Mouse (Mus musculus): ENCODE results near the gene Zfp617. TPM values are rescaled to one million over a fixed set of nuclear protein-coding genes. Genes with fewer than 3 reads are reported as not detected.

Gene Zfp617
- polyA plus RNA-seq, 1 experiment from 2014 or later: 20.8 TPM

DNA sequence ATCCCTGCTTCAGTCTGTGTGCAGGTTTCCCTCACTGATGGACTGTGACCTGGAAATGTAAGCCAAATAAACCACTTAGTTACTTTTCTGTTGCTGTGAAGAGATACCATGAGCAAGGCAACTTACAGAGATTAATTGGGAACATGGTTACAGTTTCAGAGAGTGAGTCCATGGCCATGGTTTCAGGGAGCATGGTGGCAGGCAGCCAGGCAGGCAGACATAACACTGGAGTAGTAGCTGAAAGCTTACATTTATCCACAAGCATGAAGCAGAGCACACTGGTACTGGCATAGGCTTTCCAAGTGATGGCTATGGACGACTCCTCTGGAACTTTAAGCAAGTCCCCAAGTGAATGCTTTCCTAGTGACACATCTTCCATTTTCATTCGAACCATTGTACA is 56.7 kb downstream of the Zfp617 start:
- Histone ChIP-seq H3K4me3 (replicated peaks; ENCODE audit: low read length) (no peak overlapping the region), H3K27ac (ENCODE audit: low read length) (no peak overlapping the region), H3K9ac (ENCODE audit: low read length) (no peak overlapping the region), H3K4me1 (ENCODE audit: control insufficient read depth, insufficient read depth, low read length) (no peaks in the 10 kb centered on the region), H3K27me3 (ENCODE audit: control insufficient read depth, insufficient read depth, low read length) (no peaks in the 10 kb centered on the region), H3K36me3 (ENCODE audit: control insufficient read depth, insufficient read depth, low read length) (peaks cover 26% of the 10 kb centered on the region), H3K4me2 (ENCODE audit: low read depth, low read length) (no peak overlapping the region), H3K9me3 (replicated peaks; ENCODE audit: control insufficient read depth, low read length) (peaks cover 16% of the 10 kb centered on the region; the same call in 1 of the 2 replicates)
- no peak for ATAC-seq (ENCODE audit: insufficient read depth, low FRiP score)
- WGBS: 86% methylated on average over 2 of the region's 2 CpGs

DNA sequence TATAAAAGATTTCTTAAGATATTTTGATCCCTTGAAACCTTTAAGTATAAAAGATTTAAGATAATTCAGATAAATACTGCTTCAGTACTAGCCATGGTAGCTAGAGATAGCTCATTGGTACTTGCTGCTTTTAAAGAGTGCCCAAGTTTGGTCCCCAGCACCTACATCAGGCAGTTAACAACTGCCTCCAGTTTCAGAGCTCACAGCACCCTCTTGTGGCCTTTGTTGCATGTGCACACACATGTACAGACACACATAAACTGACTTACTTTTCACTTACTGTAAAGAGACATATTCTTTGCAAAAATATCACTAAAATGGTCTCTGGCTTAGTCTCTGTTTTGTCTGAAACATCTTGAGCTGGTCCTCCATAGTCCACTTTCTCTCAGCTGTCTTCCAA is 58.0 kb downstream of the Zfp617 start:
- peaks cover 16% of the 10 kb centered on the region; the same call in 1 of the 2 replicates for H3K9me3 ChIP-seq (replicated peaks; ENCODE audit: control insufficient read depth, low read length)
- ATAC-seq (ENCODE audit: insufficient read depth, low FRiP score): no peak
- H3K4me2 ChIP-seq (ENCODE audit: low read depth, low read length): no peak overlapping the region
- H3K4me1 ChIP-seq (ENCODE audit: control insufficient read depth, insufficient read depth, low read length): no peaks in the 10 kb centered on the region
- no peak overlapping the region for H3K4me3 ChIP-seq (replicated peaks; ENCODE audit: low read length)
- H3K27me3 ChIP-seq (ENCODE audit: control insufficient read depth, insufficient read depth, low read length): no peaks in the 10 kb centered on the region
- no peak overlapping the region for H3K27ac ChIP-seq (ENCODE audit: low read length)
- H3K36me3 ChIP-seq (ENCODE audit: control insufficient read depth, insufficient read depth, low read length): peaks cover 26% of the 10 kb centered on the region
- H3K9ac ChIP-seq (ENCODE audit: low read length): no peak overlapping the region

DNA sequence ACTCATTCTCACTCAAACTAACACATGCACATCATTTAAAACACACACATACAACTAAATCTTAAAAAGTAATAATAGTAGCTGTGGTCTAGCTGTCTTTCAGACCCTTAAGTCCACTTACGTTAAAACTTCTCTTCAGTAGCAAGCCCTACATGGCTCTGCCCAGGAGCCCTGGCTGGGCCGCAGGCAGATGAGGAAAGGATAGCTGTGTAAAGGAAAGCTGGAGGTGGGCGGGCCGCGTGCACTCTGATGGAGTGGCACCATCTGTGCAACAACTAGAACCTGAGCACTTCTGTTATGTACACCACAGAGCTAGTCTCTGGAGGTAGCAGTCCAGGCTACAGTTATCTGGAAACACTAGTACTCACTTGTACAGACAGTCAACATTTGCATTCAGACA is 58.8 kb downstream of the Zfp617 start:
- Histone ChIP-seq H3K4me1 (ENCODE audit: control insufficient read depth, insufficient read depth, low read length) (no peaks in the 10 kb centered on the region), H3K4me2 (ENCODE audit: low read depth, low read length) (no peak overlapping the region), H3K4me3 (replicated peaks; ENCODE audit: low read length) (no peak overlapping the region), H3K9me3 (replicated peaks; ENCODE audit: control insufficient read depth, low read length) (peaks cover 16% of the 10 kb centered on the region; the same call in 1 of the 2 replicates), H3K36me3 (ENCODE audit: control insufficient read depth, insufficient read depth, low read length) (peaks cover 26% of the 10 kb centered on the region), H3K27ac (ENCODE audit: low read length) (no peak overlapping the region), H3K27me3 (ENCODE audit: control insufficient read depth, insufficient read depth, low read length) (no peaks in the 10 kb centered on the region), H3K9ac (ENCODE audit: low read length) (no peak overlapping the region)
- no peak for ATAC-seq (ENCODE audit: insufficient read depth, low FRiP score)
- WGBS: 93% methylated on average over 5 of the region's 5 CpGs

DNA sequence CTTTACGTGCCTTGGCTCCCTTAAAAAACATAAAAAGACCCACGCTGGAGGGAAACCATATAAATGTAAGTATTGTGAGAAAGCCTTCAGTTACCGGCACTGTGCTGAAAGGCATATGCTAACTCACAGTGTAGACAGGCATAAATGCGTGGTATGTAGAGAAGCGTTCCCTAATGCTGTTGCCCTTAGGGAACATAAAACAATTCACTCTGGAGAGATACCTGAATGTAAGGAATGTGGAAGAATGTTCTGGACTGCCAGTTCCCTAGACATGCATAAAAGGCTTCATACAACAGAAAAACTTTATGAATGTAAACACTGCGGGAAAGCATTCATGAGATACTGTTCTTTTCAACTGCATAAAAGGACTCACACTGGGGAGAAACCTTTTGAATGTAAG is 59.7 kb downstream of the Zfp617 start:
- no peak for ATAC-seq (ENCODE audit: insufficient read depth, low FRiP score)
- Histone ChIP-seq H3K9me3 (replicated peaks; ENCODE audit: control insufficient read depth, low read length) (peaks cover 16% of the 10 kb centered on the region; the same call in 1 of the 2 replicates), H3K27ac (ENCODE audit: low read length) (0 out of 2 replicates have a peak overlapping the region, but pooled peaks have one; percentile 12), H3K4me3 (replicated peaks; ENCODE audit: low read length) (no peak overlapping the region), H3K36me3 (ENCODE audit: control insufficient read depth, insufficient read depth, low read length) (peaks cover 26% of the 10 kb centered on the region), H3K4me2 (ENCODE audit: low read depth, low read length) (no peak overlapping the region), H3K9ac (ENCODE audit: low read length) (no peak overlapping the region), H3K27me3 (ENCODE audit: control insufficient read depth, insufficient read depth, low read length) (no peaks in the 10 kb centered on the region), H3K4me1 (ENCODE audit: control insufficient read depth, insufficient read depth, low read length) (no peaks in the 10 kb centered on the region)
- WGBS: 94% methylated on average over 6 of the region's 6 CpGs

DNA sequence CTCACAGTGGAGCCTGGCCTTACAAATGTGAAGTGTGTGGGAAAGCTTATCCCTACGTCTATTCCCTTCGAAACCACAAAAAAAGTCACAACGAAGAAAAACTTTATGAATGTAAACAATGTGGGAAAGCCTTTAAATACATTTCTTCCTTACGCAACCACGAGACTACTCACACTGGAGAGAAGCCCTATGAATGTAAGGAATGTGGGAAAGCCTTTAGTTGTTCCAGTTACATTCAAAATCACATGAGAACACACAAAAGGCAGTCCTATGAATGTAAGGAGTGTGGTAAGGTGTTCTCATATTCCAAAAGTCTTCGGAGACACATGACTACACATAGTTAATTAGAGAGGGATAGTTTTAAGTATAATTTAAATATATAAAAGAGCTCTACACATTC is 60.2 kb downstream of the Zfp617 start:
- Histone ChIP-seq H3K4me1 (ENCODE audit: control insufficient read depth, insufficient read depth, low read length) (no peaks in the 10 kb centered on the region), H3K27ac (ENCODE audit: low read length) (no peak overlapping the region), H3K9me3 (replicated peaks; ENCODE audit: control insufficient read depth, low read length) (peaks cover 16% of the 10 kb centered on the region; the same call in 1 of the 2 replicates), H3K4me2 (ENCODE audit: low read depth, low read length) (no peak overlapping the region), H3K9ac (ENCODE audit: low read length) (no peak overlapping the region), H3K27me3 (ENCODE audit: control insufficient read depth, insufficient read depth, low read length) (no peaks in the 10 kb centered on the region), H3K36me3 (ENCODE audit: control insufficient read depth, insufficient read depth, low read length) (peaks cover 26% of the 10 kb centered on the region), H3K4me3 (replicated peaks; ENCODE audit: low read length) (no peak overlapping the region)
- WGBS: 83% methylated on average over 6 of the region's 6 CpGs
- ATAC-seq (ENCODE audit: insufficient read depth, low FRiP score): no peak

DNA sequence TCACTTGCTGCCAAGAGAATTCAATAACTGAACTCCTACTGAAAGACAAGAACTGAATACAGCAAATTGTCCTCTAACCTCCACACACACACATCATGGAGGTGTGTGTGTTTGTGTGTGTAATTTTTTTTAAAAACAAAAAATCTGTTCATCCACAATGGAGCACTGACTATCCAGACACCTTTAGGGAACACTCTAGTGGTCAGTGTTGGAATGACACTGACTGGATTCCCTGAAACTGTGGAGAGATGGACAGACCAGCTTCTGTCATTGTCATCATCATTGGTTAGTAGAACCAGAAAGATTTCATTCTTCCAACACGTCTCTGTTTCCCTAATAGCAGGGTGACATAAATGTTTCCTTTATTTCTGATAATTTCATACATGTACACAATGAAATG is 63.5 kb downstream of the Zfp617 start:
- peaks cover 7% of the 10 kb centered on the region for H3K36me3 ChIP-seq (ENCODE audit: control insufficient read depth, insufficient read depth, low read length)
- 74% methylated on average over 1 of the region's 1 CpGs for WGBS
- H3K9ac ChIP-seq (ENCODE audit: low read length): no peak overlapping the region
- H3K9me3 ChIP-seq (replicated peaks; ENCODE audit: control insufficient read depth, low read length): 0 out of 2 replicates have a peak, but pooled peaks cover 1% of the 10 kb centered on the region
- H3K27ac ChIP-seq (ENCODE audit: low read length): no peak overlapping the region
- ATAC-seq (ENCODE audit: insufficient read depth, low FRiP score): no peak
- no peaks in the 10 kb centered on the region for H3K4me1 ChIP-seq (ENCODE audit: control insufficient read depth, insufficient read depth, low read length)
- no peak overlapping the region for H3K4me3 ChIP-seq (replicated peaks; ENCODE audit: low read length)
- no peaks in the 10 kb centered on the region for H3K27me3 ChIP-seq (ENCODE audit: control insufficient read depth, insufficient read depth, low read length)
- no peak overlapping the region for H3K4me2 ChIP-seq (ENCODE audit: low read depth, low read length)

DNA sequence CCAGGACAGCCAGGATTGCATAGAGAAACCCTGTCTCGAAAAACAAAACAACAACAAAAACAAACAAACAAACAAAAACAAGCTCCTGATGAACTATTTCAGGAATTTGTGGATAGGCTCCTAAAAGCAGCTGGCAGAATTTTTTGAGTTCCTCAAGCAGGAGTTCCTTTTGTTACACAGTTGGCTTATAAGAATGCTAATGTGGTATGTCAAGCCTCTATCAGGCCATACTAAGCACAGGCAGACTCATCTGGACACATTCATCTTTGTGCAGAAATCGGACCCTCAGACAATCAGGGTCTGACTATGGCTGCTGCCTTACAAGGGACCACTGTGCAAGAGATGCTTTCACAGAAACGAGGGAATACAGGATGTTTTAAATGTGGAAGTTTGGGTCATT is 65.8 kb downstream of the Zfp617 start:
- Histone ChIP-seq H3K36me3 (ENCODE audit: control insufficient read depth, insufficient read depth, low read length) (no peaks in the 10 kb centered on the region), H3K9me3 (replicated peaks; ENCODE audit: control insufficient read depth, low read length) (no peaks in the 10 kb centered on the region), H3K27ac (ENCODE audit: low read length) (no peak overlapping the region), H3K4me3 (replicated peaks; ENCODE audit: low read length) (no peak overlapping the region), H3K4me2 (ENCODE audit: low read depth, low read length) (no peak overlapping the region), H3K9ac (ENCODE audit: low read length) (no peak overlapping the region), H3K4me1 (ENCODE audit: control insufficient read depth, insufficient read depth, low read length) (no peaks in the 10 kb centered on the region), H3K27me3 (ENCODE audit: control insufficient read depth, insufficient read depth, low read length) (no peaks in the 10 kb centered on the region)
- no peak for ATAC-seq (ENCODE audit: insufficient read depth, low FRiP score)
- 77% methylated on average over 3 of the region's 3 CpGs for WGBS

DNA sequence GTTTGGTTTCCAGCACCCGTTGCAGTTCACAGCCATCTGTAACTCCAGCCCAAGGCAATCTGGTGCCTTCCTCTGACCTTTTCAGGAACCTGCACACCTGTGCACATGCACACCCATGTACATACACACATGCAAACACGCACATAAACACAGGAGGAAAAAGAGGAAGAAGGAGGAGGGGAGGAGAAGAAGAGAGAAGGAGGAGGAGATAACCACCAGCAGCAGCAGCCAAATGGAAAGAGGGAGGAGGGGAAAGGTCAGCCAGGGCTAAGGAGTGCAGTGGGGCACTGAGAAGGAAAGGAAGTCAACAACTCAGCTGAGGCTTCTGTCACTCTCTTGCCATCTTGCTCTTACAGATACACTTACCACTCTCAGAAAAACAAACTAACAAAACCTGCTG is 72.6 kb downstream of the Zfp617 start:
- no peak overlapping the region for H3K4me2 ChIP-seq (ENCODE audit: low read depth, low read length)
- no peaks in the 10 kb centered on the region for H3K27me3 ChIP-seq (ENCODE audit: control insufficient read depth, insufficient read depth, low read length)
- no peaks in the 10 kb centered on the region for H3K36me3 ChIP-seq (ENCODE audit: control insufficient read depth, insufficient read depth, low read length)
- H3K4me1 ChIP-seq (ENCODE audit: control insufficient read depth, insufficient read depth, low read length): no peaks in the 10 kb centered on the region
- 37% methylated on average over 2 of the region's 2 CpGs for WGBS
- H3K9ac ChIP-seq (ENCODE audit: low read length): no peak overlapping the region
- ATAC-seq (ENCODE audit: insufficient read depth, low FRiP score): no peak
- no peak overlapping the region for H3K4me3 ChIP-seq (replicated peaks; ENCODE audit: low read length)
- H3K9me3 ChIP-seq (replicated peaks; ENCODE audit: control insufficient read depth, low read length): no peaks in the 10 kb centered on the region
- H3K27ac ChIP-seq (ENCODE audit: low read length): no peak overlapping the region

DNA sequence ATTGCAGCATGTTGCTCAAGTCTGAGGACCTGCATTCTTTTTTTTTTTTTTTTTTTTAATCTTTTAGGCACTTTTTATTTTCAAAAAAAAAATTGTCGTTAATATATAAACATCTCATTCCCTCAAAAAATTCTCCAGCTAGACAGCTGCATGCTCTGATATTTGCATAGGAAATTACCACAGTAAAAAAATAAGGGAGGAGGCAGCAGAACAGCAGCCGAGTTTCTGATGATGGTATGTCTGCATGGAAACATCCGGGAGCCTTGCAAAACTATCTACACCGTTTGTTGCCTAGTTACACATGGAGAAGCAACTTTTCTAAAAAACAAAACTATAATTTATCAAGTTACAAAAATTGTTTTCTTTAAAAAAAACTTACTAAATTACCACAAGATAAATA is 73.0 kb downstream of the Zfp617 start:
- WGBS: 67% methylated on average over 4 of the region's 4 CpGs
- no peak for ATAC-seq (ENCODE audit: insufficient read depth, low FRiP score)
- no peak overlapping the region for H3K4me3 ChIP-seq (replicated peaks; ENCODE audit: low read length)
- no peaks in the 10 kb centered on the region for H3K27me3 ChIP-seq (ENCODE audit: control insufficient read depth, insufficient read depth, low read length)
- no peaks in the 10 kb centered on the region for H3K4me1 ChIP-seq (ENCODE audit: control insufficient read depth, insufficient read depth, low read length)
- no peaks in the 10 kb centered on the region for H3K9me3 ChIP-seq (replicated peaks; ENCODE audit: control insufficient read depth, low read length)
- no peaks in the 10 kb centered on the region for H3K36me3 ChIP-seq (ENCODE audit: control insufficient read depth, insufficient read depth, low read length)
- no peak overlapping the region for H3K9ac ChIP-seq (ENCODE audit: low read length)
- H3K4me2 ChIP-seq (ENCODE audit: low read depth, low read length): no peak overlapping the region
- H3K27ac ChIP-seq (ENCODE audit: low read length): no peak overlapping the region

Data from stomach, embryonic 16.5 days (tissue).